Mouse (Mus musculus) adrenal gland, adult (tissue): ENCODE results near the gene Ltk.
A peak's percentile ranks its signal among the peaks of the same experiment; 100 is the strongest.
"Not testable (repeated sequence)": the region's sequence is repeated elsewhere in the genome, so short reads cannot be mapped to it uniquely, and the experiment has no call there.

Source experiments
- DNase-seq, 2 experiments: peaks; one replicate each; pipeline ENCODE4 v3.0.0; 2022 to 2023; ENCODE audit warnings: low spot score in 1 of 2; ENCODE audit not compliant: inconsistent age in 2 of 2

Ltk gene

GRCm38 (mm10) chr2:119758844-119759835, 1.1 kb downstream of the Ltk start:
- DNase-seq = no peak

GRCm38 (mm10) chr2:119758101-119758843, 2.0 kb downstream of the Ltk start:
- DNase-seq = peak; percentile 41 to 69

GRCm38 (mm10) chr2:119757601-119758100, 2.6 kb downstream of the Ltk start:
- DNase-seq = no peak

- no peak for DNase-seq
Measured at GRCm38 (mm10) chr2:119749260-119749659, 11.0 kb downstream of the Ltk start.

GRCm38 (mm10) chr2:119747554-119747953, 12.7 kb downstream of the Ltk start:
- no peak for DNase-seq

- peak in 1 of 2 experiments; percentile 57 for DNase-seq
Measured at GRCm38 (mm10) chr2:119745281-119745680, 14.9 kb downstream of the Ltk start.

GRCm38 (mm10) chr2:119744163-119745111, 15.8 kb downstream of the Ltk start:
- DNase-seq = peak in 1 of 2 experiments; percentile 51

- no peak for DNase-seq
Measured at GRCm38 (mm10) chr2:119743808-119744162, 16.4 kb downstream of the Ltk start.

- peak in 1 of 2 experiments; percentile 22 for DNase-seq
Measured at GRCm38 (mm10) chr2:119743176-119743807, 16.9 kb downstream of the Ltk start.

- peak in 1 of 2 experiments; percentile 47 for DNase-seq
Measured at GRCm38 (mm10) chr2:119742461-119743175, 17.6 kb downstream of the Ltk start.

- peak; percentile 60 to 91 for DNase-seq
Measured at GRCm38 (mm10) chr2:119741581-119742411, 18.4 kb downstream of the Ltk start, which contains the start of gene Itpka. Itpka (plus strand) TSS chr2:119742337.

- DNase-seq = no peak
Measured at GRCm38 (mm10) chr2:119740567-119740966, 19.7 kb downstream of the Ltk start.

- DNase-seq = no peak
Measured at GRCm38 (mm10) chr2:119737124-119737523, 23.1 kb downstream of the Ltk start.

- DNase-seq = no peak
Measured at GRCm38 (mm10) chr2:119730735-119731134, 29.5 kb downstream of the Ltk start.

GRCm38 (mm10) chr2:119727762-119728416, 32.3 kb downstream of the Ltk start:
- no peak for DNase-seq

- DNase-seq = no peak
Measured at GRCm38 (mm10) chr2:119721070-119721469, 39.2 kb downstream of the Ltk start.

- DNase-seq = not testable (repeated sequence)
Measured at GRCm38 (mm10) chr2:119715868-119716267, 44.4 kb downstream of the Ltk start.

- DNase-seq = no peak
Measured at GRCm38 (mm10) chr2:119710011-119710410, 50.2 kb downstream of the Ltk start.
